Mouse (Mus musculus) lung, postnatal 0 days (tissue): ENCODE results near the gene Garnl3. TPM values are rescaled to one million over a fixed set of nuclear protein-coding genes. Genes with fewer than 3 reads are reported as not detected.
A peak's percentile ranks its signal among the peaks of the same experiment; 100 is the strongest.

ENCODE experiments used
- ATAC-seq: fragments of 200-750 bp; cut with Nextera tagmentation; 2 replicates; pipeline ENCODE4 v1.8.0; 2017; ENCODE audit warnings: moderate library complexity
- DNase-seq: peaks from one replicate; pipeline ENCODE4 v3.0.0-alpha.2; 2016; ENCODE audit warnings: low spot score
- H3K27ac ChIP-seq: fragments of 300-500 bp; sonication (generic); 2 replicates; pipeline ENCODE4 v1.5.1; 2014; ENCODE audit warnings: antibody characterized with exemption, mild to moderate bottlenecking, low read length, mixed read lengths
- H3K27me3 ChIP-seq: fragments of 300-500 bp; sonication (generic); replicated peaks from 2 replicates; pipeline ENCODE4 v1.6.1; 2014; ENCODE audit warnings: low read length, mixed read lengths; ENCODE audit not compliant: insufficient read depth
- H3K36me3 ChIP-seq: fragments of 300-500 bp; sonication (generic); 2 replicates; pipeline ENCODE4 v1.6.1; 2014; ENCODE audit warnings: low read length, mixed read lengths; ENCODE audit not compliant: insufficient read depth
- H3K4me1 ChIP-seq: fragments of 300-500 bp; sonication (generic); 2 replicates; pipeline ENCODE4 v1.6.1; 2014; ENCODE audit warnings: antibody characterized with exemption, low read depth, low read length, mixed read lengths; ENCODE audit not compliant: insufficient read depth
- H3K4me2 ChIP-seq: fragments of 300-500 bp; sonication (generic); replicated peaks from 2 replicates; pipeline ENCODE4 v1.6.1; 2014; ENCODE audit warnings: low read depth, mild to moderate bottlenecking, low read length, moderate library complexity, mixed read lengths
- H3K4me3 ChIP-seq: fragments of 300-500 bp; sonication (generic); 2 replicates; pipeline ENCODE4 v1.5.1; 2014; ENCODE audit warnings: low read depth, low read length
- H3K9ac ChIP-seq: fragments of 300-500 bp; sonication (generic); replicated peaks from 2 replicates; pipeline ENCODE4 v1.6.1; 2014; ENCODE audit warnings: low read depth, mild to moderate bottlenecking
- H3K9me3 ChIP-seq: fragments of 300-500 bp; sonication (generic); 2 replicates; pipeline ENCODE4 v1.6.1; 2016; ENCODE audit warnings: low read length, mixed read lengths
- CTCF ChIP-seq: IDR thresholded peaks from 2 replicates; pipeline ENCODE4 v1.5.1; 2016; ENCODE audit warnings: antibody characterized with exemption, mild to moderate bottlenecking
- EP300 ChIP-seq: IDR thresholded peaks from 2 replicates; pipeline ENCODE4 v1.6.1; 2016; ENCODE audit warnings: antibody characterized with exemption, mild to moderate bottlenecking, control low read depth
- WGBS: fragments of 180-500 bp; shearing (Covaris S2); extraction: QIAGEN DNeasy Blood & Tissue Kit; methylation state at CpG from one replicate; pipeline ENCODE4 v1.1.7; 2014; 5-methylcytosine and 5-hydroxymethylcytosine counted together
- polyA plus RNA-seq: library from polyadenylated mRNA; unstranded; fragments of >200 nt; fragmentation: Nextera tagmentation; extraction: Ambion mirVana; gene quantifications from 2 replicates; pipeline ENCODE4 v1.2.1, GENCODE M21; 2015

Garnl3 gene
- polyA plus RNA-seq, 1 experiment from 2014 or later, result 5.9 TPM

DNA sequence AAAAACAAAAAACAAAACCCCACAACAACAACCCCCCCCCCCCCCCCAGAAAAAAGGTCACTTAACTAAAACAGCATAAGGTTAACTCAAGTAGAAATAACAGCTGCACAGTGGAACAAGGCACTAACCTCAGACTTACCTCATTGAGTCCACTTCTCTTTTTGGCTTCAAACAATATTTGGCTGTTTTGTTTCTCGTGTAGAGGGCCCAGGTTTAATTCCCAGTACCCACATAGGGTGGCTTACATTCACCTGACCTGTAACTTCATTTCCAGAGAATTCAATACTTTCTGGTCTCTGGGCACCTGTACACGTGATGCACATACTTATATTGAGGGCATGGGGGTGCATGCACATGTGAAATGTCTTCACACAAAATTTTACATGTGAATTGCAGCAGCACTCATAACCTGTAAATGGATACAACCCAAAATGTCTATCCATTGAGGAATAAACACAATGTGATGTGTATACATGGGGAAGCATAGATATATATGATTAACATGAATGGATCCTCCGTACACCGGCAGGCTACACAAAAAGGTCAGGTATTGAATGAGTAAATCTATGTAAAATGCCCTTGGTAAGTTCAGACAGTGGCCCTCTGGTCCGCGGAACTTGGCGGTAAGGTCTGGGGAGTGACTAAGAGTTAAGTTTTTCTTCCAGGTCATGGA is 165.8 kb downstream of the Garnl3 start:
- no peak overlapping the region for H3K27ac ChIP-seq
- 12% methylated on average over 7 of the region's 7 CpGs for WGBS
- H3K9ac ChIP-seq, result no peak overlapping the region
- no peak overlapping the region for H3K4me2 ChIP-seq
- H3K9me3 ChIP-seq, result no peaks in the 10 kb centered on the region
- H3K4me1 ChIP-seq, result peaks cover 13% of the 10 kb centered on the region
- ATAC-seq (no peak), DNase-seq (no peak)
- TF ChIP-seq EP300 (no peak), CTCF (no peak)
- H3K27me3 ChIP-seq, result no peaks in the 10 kb centered on the region
- no peak overlapping the region for H3K4me3 ChIP-seq
- H3K36me3 ChIP-seq, result peaks cover 3% of the 10 kb centered on the region; the same call in 1 of the 2 replicates

DNA sequence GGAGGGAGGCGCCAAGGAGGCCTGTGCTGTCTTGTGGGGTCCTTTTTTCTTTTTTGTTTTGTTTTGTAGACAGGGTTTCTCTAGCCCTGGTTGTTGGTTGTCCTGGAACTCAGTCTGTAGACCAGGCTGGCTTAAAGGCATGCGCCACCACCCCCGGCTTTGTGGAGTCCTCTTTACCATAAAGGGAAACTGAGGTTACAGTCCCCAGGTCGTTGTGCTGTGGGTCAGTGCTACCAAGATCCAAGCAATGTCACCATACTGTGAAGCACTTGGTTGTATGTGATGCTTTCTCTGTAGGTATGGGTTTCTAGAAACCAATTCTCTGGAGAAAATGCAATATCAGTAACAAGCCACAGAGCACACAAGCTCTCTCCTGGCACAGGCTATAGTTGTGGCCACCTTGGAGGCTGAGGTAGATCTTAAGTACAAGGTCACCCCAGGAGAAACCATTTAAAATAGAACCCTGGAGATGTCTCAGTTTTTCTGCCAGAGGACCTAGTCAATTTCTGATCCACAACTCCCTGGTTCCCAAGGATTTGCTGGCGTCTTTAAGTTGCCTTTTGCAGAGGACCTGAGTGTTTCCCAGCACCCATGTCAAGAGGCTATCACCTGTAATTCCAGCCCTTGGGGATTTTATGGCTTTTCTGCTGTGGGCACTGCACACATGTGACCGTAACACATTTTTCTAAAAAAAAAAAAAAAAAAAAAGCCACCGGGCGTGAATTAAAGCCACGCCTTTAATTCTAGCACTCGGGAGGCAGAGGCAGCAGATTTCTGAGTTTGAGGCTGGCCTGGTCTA is 166.6 kb downstream of the Garnl3 start:
- H3K27me3 ChIP-seq, result no peaks in the 10 kb centered on the region
- H3K9ac ChIP-seq, result no peak overlapping the region
- peaks cover 13% of the 10 kb centered on the region for H3K4me1 ChIP-seq
- ATAC-seq (no peak), DNase-seq (no peak)
- no peak overlapping the region for H3K4me3 ChIP-seq
- WGBS, result 40% methylated on average over 10 of the region's 10 CpGs
- H3K36me3 ChIP-seq, result peaks cover 3% of the 10 kb centered on the region; the same call in 1 of the 2 replicates
- TF ChIP-seq EP300 (no peak), CTCF (no peak)
- H3K27ac ChIP-seq, result no peak overlapping the region
- no peak overlapping the region for H3K4me2 ChIP-seq
- no peaks in the 10 kb centered on the region for H3K9me3 ChIP-seq

DNA sequence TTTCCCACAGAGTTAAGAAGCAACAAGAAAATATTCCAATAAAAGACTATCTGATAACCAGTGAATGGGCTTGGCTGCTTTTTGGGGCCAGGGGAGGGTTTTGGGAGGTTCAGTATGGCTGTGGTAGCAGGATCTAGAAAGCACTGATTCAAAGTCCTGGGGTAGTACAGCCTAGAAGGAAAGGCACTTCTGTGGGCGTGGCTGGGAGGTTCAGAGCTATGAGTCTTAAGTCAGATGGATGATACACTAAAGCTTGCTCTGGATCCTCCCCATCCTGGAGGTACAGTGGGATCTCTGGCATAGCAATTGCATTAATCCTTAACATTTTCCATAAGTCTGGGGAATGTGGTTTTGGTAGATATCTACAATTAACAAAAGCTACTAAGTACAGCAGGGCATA is 167.5 kb downstream of the Garnl3 start:
- peaks cover 13% of the 10 kb centered on the region for H3K4me1 ChIP-seq
- no peaks in the 10 kb centered on the region for H3K9me3 ChIP-seq
- no peak overlapping the region for H3K4me3 ChIP-seq
- 75% methylated on average over 1 of the region's 1 CpGs for WGBS
- H3K4me2 ChIP-seq, result no peak overlapping the region
- DNase-seq (no peak), ATAC-seq (no peak)
- TF ChIP-seq EP300 (no peak), CTCF (no peak)
- H3K36me3 ChIP-seq, result peaks cover 3% of the 10 kb centered on the region; the same call in 1 of the 2 replicates
- no peaks in the 10 kb centered on the region for H3K27me3 ChIP-seq
- no peak overlapping the region for H3K9ac ChIP-seq
- H3K27ac ChIP-seq, result no peak overlapping the region

DNA sequence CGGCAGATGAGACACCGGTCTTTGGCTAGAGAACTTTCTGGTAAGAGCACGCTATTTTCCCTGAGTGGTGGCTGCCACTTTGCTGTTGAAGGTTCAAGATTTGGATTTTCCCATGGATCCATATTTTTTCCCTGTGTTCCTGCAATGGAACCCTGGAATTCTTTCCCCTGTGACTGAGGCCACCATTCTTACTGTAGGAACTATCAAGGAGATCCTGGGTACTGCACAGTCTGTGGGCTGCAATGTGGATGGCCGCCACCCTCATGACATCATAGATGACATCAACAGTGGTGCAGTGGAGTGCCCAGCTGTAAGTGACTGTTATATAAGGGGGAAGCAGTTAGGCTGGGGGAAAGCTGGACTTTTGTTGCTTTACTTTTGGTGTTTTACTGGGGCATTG is 167.9 kb downstream of the Garnl3 start:
- H3K4me2 ChIP-seq, result no peak overlapping the region
- no peaks in the 10 kb centered on the region for H3K9me3 ChIP-seq
- H3K9ac ChIP-seq, result no peak overlapping the region
- no peaks in the 10 kb centered on the region for H3K27me3 ChIP-seq
- peaks cover 13% of the 10 kb centered on the region for H3K4me1 ChIP-seq
- no peak for TF ChIP-seq EP300
- no peak for TF ChIP-seq CTCF
- peaks cover 3% of the 10 kb centered on the region; the same call in 1 of the 2 replicates for H3K36me3 ChIP-seq
- no peak overlapping the region for H3K4me3 ChIP-seq
- DNase-seq (no peak), ATAC-seq (no peak)
- 38% methylated on average over 4 of the region's 4 CpGs for whole genome bisulfite sequencing
- no peak overlapping the region for H3K27ac ChIP-seq

DNA sequence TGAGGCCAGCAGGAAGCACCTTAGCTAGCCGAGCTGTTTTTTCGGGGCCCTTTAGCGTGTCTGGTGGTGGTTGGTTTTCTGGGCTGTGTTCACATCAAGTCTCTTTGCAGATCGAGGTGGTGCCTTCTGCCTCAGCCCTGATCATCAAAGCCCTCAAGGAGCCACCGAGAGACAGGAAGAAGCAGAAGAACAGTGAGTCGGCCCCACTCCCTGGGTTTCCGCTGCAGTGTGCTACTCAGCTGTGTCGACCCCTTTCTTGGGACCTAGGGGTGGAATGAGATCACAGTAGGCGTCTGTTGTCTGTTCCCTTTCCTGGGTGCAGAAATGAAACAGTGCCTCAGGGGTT is 168.6 kb downstream of the Garnl3 start:
- TF ChIP-seq EP300 (no peak), CTCF (no peak)
- peak overlapping the region; percentile 92 for H3K9ac ChIP-seq
- 6% methylated on average over 9 of the region's 9 CpGs for WGBS
- no peaks in the 10 kb centered on the region for H3K9me3 ChIP-seq
- H3K27ac ChIP-seq, result no peak overlapping the region
- peak overlapping the region; percentile 69 for H3K4me3 ChIP-seq
- no peaks in the 10 kb centered on the region for H3K27me3 ChIP-seq
- H3K36me3 ChIP-seq, result peaks cover 3% of the 10 kb centered on the region; the same call in 1 of the 2 replicates
- DNase-seq (no peak), ATAC-seq (no peak)
- peaks cover 11% of the 10 kb centered on the region for H3K4me1 ChIP-seq
- H3K4me2 ChIP-seq, result peak overlapping the region; percentile 85

DNA sequence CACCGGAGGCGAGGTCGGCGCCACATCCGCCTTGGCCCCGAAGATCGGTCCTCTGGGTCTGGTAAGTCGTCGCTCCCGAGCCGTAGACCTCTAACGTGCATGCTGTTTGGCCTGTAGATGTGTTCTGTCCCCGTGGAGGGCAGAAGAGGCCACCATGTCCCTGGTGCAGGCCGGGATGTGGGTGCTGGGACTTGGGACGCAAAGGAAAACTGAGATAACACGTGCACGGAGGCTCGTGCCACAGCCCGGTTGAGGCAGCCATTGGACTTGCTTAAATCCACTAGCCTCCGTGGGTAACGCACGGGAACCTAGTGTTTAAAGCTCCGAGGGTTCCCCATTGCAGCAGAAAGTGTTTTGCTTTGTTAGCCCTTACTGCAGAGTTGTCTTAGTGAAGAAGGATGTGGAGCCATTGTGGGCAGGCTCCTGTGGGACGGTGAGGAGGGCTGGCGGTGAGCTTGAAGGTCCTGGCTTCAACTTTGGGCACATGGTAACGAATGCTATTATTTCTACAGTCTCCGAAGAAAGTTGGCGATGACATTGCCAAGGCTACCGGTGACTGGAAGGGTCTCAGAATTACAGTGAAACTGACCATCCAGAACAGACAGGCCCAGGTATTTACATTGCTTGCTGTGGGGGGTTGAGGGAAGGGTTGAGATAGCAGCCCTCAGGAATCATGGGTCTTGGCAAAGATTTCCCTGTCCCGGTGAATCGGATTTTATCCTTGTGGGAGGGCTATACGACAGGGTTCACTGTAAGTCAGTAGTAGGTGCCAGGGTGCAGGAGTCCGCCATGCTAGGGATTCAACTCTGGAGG is 169.2 kb downstream of the Garnl3 start:
- no peak for TF ChIP-seq EP300
- TF ChIP-seq CTCF, result no peak
- Histone ChIP-seq H3K9me3 (no peaks in the 10 kb centered on the region), H3K4me3 (peak overlapping the region; percentile 69), H3K27ac (peak overlapping the region; percentile 81), H3K36me3 (peaks cover 3% of the 10 kb centered on the region; the same call in 1 of the 2 replicates), H3K9ac (peak overlapping the region; percentile 92), H3K27me3 (no peaks in the 10 kb centered on the region), H3K4me1 (peaks cover 7% of the 10 kb centered on the region), H3K4me2 (peak overlapping the region; percentile 85)
- WGBS, result under 1% methylated on average over 33 of the region's 33 CpGs
- DNase-seq, result peak; percentile 26
- no peak for ATAC-seq
